Mouse (Mus musculus) heart, adult 9 months (tissue): ENCODE results near the gene Exoc4.

ENCODE experiments used
- DNase-seq, 2 experiments: peaks; one replicate each; pipeline ENCODE4 v3.0.0; 2022; ENCODE audit warnings: low spot score in 2 of 2

Exoc4 gene

DNA sequence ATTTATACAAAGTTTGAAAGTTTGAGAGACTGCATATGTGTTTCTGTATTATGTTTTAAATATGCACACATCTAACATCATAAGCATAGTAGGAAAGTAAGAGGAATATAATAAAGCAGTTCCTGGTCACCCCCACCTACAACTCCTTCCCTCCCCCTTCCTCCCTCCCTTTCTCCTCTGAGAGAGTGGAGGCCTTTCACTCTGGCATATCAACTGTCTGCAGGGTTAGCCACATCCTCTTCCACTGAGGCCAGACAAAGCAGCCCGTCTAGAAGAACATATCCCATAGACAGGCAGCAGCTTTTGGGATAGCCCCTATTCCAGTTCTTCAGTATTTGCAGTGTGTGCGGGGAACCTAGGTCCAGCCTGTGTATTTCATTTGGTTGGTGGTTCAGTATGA, 382.2 kb downstream of the Exoc4 start:
- no peak for DNase-seq

DNA sequence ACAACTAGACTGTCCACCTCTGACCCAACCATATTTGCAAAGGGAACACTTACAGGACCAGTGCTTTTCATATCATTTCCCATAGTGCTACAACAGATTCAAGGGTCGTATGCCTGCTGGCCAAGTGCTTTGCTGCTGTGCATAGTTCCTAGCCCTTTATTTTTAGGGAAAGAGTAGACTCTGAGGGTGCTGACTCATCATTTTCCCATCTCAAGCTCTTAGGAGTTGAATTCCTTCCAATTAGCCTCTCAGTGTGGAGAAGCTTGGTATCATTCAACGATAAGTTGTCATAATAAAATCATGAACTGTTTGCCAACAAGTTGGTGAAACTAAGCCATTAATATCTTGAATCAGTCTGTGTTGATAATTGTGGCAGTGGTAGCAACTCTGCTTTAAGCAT, 388.3 kb downstream of the Exoc4 start:
- DNase-seq: no peak

DNA sequence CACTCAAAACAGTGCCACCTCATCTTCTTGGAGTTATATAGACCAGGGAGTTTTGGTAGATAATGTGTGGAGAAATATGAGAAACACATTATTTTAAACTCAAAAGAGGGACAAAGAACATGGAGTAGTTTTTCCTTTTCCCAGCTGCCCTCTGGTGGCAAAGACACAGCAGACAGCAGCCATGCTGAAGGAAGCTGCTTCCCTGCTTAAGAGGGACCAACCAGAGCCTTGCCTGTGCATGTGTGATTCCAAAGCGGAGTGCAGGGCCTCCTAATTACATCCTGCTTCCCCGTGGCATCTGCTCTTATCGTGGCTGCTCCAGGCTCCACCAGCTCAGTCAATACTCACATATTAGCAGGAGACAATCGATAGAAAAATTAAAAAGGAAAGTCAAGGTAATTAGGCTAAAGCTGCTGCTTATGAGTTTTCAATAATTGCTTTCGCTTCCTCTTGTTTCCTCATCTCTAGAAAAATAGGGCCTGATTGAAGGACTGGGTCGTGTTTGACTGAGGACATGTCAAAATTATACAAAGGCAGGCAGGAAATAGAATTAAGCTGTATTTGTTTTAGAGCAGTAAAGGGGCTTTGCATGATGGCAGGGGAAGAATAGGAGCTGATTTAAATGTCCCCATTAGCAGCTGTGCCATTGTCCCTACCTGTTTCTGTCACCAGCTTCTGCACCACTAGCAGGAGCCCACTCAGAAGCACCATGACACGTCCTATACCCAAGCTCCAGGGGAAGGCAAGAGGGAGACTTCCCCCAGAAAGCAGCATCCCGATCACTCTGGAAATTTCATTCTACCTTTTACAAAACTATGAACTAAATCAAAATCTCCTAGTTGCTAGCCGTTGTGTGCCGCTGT, 433.1 kb downstream of the Exoc4 start:
- DNase-seq: no peak

DNA sequence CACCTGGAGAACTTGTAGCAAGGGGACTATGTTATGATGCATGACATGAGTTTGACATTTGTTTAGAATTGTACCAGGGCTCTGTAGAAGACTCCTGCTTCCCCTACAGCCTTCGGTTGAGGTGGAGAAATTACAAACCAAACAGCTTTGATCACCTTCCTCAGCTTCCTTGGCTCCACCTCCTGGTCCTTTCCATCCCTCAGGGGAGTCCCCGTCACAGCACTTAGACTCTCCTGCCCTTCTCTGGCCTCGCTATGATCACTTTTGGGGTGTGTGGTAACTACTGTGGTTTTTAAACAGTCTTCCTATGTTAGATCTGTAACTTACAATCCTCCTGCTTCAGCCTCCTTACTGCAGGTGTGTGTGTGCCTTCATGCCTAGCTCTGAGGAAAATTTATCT, 434.6 kb downstream of the Exoc4 start:
- no peak for DNase-seq

DNA sequence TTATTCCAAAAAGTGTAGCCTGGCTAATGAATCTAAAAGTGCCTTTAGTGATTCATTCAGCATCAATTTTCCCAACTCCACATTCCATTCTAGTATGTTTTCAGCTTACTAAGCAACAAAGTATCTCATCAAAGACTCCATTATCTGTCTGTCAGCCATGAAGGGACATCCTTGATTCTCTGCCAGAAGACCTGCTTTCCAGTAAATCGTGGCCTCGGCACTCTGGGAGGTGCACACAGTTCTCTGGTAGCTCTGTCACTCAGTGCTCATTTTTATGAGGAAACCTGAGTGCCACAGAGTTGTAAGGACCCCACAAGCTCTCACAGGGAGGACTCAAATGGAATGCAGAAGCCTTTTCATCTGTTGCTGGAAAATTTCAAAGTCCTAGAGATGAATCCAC, 436.4 kb downstream of the Exoc4 start:
- DNase-seq: no peak

DNA sequence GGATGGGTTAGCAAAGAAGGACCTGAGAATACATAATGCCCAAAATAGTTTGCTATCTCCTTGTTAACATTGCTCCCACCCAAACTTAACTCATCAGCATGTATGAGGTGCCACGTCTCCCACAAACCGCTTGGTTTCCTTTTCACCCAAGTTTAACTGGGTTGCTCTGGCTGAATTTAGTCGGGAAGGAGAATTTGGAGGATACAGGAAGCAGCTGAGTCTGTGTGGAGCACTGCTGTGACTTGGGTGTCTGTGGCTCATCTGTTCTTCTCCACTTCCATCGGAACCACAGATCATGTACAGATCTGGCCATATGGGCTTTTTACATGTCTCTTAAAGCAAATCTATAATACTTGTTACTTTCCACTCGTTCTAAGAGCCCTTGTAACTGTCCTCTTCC, 441.7 kb downstream of the Exoc4 start:
- DNase-seq: no peak

DNA sequence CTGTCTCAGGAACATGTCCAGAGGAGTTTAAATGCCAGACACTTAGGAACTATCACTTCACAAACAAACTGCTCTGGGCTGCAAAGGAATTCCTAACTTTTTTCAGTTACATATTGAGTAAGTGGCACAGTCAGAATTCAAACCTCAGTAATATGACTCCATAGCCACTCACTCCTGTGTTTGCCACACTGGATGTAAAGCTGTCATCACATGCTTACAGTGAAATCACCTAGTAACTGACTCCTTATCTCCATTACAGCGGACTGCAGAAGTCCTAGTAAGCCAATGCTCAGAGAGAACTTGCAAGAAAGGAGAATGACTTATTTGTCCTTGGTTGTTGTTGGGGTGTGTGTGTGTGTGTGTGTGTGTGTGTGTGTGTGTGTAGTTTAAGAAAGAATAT, 448.1 kb downstream of the Exoc4 start:
- no peak for DNase-seq

DNA sequence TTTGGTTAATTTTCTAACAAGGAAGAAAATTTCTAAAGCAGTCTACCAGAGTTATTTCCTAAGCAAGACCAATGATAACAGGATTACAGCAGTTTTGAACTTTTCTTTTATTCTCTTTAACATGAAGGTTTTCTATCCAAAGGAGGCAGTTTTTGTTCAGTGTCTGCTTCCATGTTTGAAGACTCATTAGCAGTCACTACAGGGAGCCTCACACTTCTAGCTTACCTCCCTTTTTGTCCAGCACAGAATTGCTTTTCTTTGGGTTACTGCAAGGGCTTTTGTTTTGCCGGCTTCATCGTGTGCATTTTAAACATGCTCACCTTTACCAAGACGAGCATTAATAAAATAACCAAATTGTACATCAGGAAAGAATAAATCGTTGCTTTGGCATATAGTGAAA, 460.0 kb downstream of the Exoc4 start:
- DNase-seq: no peak

DNA sequence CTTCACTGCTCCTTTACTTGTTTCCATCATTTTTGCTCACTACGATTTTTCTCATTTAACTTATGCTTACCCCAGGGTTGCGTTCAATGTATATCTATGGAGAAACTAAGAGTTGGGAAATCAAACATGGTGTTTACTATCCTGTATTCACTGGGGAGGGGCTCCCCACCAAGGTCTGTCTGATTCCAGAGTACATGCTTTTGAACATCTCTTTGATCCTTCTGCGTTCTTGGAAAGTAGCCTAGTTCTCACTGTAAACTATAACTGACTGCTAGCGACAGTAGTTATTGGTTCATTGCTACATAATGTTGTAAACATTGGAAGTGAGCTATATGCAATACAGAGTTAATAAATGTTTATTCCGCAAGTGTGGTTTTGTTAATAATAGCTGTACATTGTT, 460.5 kb downstream of the Exoc4 start:
- no peak for DNase-seq

DNA sequence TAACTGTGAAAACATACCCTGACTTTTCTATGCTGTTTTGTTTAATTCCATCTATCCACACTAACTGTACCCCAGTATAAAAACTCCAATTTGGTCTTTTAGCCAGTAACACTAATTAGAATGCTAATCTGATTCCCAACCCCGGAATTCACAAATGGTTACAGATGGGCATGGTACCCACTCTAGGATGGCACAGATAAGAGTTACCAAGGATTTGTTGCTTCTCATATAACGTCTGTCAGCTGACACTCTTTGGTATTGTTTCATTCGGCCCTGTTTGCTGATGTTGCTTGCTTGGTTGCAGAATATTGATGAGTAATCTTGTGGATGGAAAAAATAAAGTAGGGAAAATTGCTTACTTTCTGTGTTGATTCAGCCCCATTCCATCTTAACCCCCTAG, 462.9 kb downstream of the Exoc4 start:
- DNase-seq: no peak

DNA sequence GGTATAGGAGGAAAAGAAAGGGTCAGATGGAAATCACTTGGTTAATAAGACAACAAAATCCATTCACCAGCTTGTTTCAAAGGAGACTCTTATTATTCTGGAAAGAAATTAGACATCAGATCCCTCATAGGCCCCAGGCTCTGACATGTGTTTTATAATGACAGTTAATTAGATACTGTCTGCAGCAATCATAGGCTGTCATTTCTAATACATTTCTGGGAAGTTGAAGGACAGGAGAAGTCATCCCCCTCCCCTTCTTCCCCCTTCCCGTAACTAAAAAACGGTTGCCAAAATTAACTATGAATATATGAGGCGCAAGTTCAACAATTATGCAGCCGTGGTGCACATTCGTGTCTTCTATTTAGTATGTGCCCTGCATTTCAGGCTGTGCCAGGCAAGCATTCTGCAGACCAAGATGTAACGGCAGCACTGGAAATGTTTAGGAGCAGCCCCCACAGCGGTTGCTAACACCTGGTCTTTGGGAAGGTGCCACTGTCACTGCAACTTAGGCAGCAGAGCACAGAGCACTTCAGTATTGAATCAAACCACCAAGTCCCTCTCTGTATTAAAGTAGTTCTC, 463.7 kb downstream of the Exoc4 start:
- no peak for DNase-seq

DNA sequence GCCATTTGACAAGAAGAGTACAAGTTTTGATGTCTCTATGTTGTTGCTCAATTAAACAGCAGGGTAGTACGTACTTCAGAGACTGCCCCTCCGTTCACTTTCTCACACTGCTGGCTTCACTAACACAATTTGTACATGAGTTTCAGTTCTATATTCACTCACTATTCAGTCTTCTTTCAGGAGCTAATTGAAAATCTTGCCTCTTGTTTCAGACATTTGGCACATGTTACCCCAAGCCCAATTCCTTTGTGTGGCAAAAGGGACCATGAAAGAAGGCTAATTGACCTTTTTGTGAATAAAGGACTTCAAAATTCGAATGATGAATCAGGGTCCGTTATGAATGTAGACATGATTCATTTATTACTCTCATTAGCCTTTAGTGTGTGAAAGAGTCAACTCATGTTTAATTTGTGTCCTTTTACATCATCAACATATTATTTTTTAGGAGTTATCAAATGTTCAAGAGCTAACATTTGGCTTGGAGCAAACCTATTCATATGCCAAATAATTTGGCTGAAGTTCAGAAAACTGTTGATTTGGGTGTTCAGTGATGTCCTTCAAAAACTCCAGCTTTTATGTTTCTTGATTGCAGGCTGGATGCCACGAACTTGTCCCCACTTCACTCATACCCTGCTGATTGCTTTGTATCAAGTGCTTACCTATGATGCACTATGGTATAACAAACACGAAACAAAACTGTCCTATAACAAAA, 467.5 kb downstream of the Exoc4 start:
- no peak for DNase-seq

DNA sequence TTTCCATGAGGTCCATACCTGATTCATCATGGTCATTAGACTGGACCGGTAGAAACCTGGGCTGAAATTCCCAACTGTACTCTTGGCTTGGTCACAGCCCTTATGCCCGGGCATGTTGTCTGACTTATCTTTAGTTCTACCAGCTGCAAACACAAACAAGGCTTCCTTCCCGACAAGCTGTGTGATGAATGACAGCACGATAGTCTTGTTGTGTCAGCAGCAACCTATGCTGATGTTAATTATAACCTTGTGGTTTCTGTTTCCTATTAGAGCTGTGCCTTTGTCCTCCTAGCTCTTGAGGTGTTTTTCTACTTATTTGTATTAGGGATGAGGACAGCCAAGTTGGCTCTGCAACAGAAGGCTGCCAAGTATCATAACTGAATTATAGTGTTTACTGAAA, 472.3 kb downstream of the Exoc4 start:
- no peak for DNase-seq

DNA sequence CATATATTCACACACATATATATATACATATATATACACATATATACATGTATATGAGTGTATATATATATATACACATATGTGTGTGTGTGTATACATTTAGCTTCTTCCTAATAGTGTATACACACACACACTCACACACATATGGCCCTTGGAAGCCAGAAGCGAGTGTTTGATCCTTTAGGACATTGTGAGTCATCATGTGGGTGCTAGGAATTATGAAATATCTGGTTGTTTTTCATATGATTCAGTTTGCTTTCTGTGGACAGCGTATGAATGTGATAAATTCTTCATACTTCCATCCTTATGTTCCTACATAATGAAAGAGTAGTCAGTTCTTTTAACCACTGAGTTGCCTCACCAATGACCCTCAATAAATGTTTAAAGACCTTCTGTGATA, 473.9 kb downstream of the Exoc4 start:
- no peak for DNase-seq

DNA sequence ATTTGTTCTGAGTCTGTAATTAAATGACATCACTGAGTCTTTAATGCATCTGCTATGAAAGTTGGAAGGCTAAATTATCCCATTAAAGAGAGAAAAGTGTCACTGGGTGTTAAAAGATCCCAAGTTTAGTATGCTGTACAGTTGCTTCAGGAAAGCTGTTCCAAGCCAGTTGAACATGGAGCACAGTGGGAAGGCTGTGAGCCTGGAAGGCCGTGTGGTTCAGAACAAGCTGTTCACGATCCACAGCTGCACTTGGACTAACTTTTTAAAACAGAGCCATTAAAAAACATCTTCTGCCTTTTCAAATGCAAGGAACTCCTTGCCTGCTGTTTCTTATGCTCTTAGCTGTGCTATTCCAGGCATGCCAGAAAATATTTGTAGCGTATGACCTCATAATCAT, 475.7 kb downstream of the Exoc4 start:
- no peak for DNase-seq

DNA sequence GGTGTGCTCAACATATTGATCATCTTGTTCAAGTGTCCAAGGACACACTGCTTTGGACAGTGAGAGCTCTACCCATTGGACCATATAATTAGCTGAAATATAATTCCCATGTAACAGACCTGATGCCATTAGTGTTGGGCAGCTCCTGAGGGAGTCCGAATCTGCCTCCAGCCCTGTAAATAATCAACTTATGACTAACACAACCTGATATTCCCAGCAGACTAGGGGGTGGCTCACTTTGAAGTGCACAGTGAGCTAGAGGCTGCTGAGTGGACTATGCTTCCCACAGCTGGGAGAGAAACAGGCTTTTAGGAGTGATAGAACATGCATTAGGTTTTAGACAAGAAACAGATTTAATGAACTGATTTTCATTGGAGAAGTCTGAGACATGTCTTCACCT, 478.4 kb downstream of the Exoc4 start:
- no peak for DNase-seq

DNA sequence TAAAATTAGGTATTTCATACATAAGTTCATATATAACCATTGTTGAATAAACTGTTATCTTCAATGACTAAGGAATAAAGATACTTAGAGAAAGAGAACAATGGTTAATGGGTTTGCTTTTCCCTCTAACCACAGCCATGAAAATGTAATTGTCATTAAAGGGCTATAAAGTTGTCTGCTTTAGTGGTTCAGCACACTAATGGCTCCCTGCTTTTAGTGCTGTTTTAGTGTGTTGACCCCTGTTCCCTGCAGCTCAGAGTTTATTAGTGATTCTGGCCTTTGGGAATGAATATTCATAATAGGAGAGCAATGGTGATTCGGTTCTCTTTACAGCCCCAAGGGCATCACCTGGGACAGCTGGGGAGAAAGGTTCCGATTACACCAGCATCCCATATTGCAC, 483.3 kb downstream of the Exoc4 start:
- no peak for DNase-seq

DNA sequence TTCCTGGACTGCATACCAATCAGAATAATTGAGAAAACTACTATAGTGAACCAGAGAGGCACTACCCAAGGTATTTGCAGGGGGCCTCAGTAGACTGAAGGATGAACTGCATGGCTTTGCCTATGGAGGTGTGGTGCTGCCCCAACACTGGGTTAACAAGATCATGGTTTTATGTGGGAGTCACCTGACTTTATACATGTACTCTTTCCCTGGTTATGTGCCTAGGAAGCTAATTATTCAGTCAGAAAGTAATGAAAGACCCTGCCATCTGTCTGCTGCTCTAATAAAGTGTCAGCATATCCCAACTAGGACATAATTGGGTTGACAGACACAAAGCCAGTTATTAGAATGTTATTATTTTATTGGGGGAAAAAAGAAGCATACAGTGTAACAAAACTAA, 484.7 kb downstream of the Exoc4 start:
- DNase-seq: no peak

DNA sequence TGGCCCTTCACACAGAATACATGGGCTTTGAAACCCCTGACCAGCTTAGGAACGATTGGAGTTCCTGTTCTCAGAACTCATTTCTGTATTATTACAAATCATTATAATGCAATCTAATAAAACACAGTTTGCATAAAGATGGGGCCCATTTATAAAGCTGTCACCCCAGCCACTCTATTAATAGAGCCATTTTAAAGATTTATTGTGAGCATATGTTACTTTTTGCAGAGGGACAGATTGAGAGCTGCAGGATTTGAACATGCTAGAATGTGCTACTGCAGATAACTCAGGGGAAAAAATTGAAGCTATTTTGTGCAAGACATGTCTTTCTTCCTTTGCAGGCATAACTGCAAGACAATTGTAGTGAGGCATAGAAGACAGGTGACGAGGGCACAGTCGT, 485.1 kb downstream of the Exoc4 start:
- no peak for DNase-seq

DNA sequence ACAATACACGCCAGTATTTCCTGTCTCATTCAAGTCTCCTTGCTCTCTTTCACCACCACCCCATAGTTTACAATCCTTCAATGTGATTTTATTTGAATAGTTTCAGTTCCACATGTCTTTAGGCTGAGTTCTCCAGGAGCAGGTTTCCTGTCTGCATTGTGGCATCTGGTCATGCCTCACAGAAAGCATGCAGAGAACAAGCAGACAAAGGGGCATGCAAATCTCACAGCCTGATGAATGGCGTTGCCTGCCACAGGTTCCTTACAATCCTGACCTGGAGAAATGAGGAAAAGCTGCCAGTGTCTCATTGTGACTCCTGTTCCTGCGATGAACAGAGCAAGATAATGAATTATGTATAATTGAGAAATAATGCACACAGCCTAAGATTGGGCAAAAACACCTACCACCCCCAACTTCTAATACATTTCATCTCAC, 490.0 kb downstream of the Exoc4 start:
- DNase-seq: no peak

DNA sequence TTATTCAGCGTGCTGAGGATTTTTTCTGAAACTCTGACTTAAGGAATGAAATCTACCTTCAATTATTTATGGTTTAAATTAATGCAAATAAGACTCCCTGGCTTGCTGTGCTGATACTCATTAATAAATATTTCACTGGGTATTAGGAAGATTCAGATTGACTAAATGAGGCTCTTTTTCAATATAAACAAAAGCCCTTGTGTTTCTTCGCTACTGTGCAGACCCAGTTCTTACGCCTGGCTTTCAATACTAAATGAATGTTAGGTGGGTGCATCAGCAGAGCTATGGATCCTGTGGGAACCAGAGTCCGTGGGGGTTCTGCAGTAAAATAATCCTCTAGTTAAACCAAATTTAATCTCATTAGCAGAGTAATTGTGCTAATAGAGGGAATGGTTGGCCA, 490.4 kb downstream of the Exoc4 start:
- DNase-seq: no peak

DNA sequence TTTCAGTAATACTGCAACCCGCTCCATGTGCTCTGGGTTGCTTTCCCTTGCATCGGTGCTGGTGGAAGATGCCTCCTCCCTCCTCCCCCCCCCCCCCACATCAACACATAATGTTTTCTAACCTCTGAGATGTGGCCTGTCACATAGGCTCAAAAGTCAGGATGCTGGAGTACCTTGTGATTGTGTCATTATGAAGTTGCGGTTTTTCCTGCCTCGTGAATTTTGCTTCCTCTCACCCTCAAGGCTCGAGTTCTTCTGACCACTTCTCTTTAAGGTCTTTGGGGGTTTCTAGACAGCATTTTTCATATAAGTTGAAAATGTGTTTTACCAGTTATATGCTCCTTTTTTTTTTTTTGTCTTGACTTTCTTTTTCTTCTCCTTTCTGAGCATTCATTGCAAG, 507.1 kb downstream of the Exoc4 start:
- no peak for DNase-seq

DNA sequence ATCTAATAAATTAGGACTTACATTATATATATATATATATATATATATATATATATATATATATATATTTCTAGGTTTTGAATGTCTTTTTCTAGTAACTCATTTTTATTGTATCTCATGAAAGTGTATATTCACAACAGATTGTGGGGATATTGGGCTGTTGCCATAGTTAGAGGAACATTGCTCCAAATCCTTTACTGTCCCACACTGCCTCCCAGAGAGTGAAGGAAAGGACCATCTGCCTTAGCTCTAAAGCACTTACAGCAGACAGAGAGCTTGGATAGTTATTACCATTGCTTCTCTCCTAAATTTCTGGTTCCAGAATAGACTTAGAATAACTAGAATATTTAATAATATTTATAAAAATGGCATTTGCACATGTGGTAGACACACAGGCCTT, 512.7 kb downstream of the Exoc4 start:
- DNase-seq: no peak
